Mouse (Mus musculus): Measurements from ENCODE around the gene Hook2.

Gene Hook2

DNA sequence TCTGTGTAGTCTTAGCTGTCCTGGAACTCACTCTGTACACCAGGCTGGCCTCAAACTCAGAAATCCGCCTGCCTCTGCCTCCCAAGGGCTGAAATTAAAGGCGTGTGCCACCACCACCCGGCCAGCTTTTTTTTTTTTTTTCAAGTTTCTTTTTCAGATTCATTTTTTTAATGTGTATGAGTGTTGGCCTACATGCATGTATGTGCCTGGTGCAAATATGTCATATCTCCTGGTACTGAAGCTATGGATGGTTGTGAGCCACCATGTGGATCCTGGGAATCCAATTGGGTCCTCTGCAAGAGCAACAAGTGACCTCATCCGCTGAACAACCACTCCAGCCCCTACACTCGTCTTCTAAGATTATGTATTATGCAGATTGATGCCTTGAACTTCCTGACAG is 3.0 kb upstream of the Hook2 start:
- no peak for DNase-seq (ENCODE audit: low read depth)

DNA sequence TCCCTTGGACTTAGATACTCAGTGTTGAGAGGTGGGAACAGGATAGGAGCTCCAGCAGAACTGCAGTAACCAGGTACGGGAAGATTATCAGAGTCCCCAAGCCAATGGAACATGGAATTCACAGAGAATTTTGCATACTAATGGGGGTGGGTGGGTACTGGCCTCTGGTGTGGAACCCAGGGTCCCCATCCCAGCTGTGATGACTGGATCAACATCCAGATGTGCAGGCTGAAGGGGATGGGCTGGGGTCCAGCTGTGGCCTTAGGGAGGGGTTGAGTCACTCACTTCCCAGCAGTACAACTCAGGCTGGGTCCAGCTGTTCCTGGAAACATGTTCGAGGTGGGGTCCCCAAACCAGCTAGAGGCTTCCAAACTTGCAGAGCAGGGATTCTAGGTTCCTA is 2.5 kb upstream of the Hook2 start:
- no peak for DNase-seq (ENCODE audit: low read depth)

DNA sequence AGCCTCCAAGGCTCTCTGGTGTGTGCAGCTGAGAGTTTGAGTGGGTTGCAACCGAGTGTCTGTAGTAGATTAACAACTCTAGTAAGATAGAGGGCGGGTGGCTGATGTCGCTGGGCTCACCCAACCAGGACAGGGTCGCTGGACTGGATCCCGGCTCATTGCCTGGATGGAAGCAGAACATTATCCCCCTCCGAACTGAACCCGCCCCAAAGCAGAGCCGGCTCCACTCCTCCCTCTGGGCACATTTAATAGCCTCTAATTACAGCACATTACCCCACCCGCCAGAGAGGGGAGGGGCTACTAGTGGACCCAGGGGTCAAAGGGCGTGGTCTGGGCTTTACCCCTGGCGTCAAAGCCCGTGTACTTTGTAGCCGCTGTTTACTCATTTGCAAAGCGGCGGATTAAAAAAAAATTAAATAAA is 1.1 kb upstream of the Hook2 start:
- DNase-seq (ENCODE audit: low read depth): no peak

DNA sequence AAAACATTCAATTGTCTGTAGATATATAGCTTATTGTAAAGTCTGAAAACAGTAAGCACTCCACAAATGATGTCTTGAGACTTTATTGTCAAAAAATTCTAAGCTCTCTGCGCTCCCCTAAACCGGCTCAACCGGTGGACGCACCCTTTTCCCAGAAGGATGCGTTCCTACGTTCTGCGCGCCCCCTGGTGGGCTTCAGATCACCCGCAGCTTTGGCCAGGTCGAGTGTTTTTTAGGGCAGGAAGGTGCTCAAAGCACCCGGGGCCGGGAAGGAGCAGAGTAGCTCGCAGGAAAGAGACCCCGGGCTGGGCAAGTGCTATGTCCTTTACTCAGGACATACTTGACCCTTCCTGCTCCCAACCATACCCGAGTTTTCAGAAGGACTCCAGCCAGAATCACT is 593 bp upstream of the Hook2 start:
- DNase-seq (ENCODE audit: low read depth): peak; percentile 92

DNA sequence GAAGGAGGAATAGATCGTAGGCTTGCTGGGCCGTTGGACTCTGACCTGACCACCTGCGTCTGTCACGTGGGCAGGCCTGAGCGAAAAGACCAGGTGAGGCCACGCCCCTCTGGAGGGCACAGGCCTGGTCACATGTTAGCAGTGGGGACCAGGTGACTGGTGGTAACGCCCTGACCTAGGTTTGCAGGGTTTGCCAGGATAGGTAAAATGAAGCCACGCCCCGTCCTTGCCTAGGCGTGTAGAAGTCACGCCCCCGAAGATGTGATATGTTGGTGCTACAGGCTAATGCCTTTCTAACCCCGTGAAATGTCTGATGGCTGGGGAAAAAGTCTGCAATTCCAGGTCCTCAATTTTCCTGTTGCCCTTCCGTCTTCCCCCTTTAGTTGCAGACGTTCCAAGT is 433 bp downstream of the Hook2 start:
- DNase-seq (ENCODE audit: low read depth): no peak

DNA sequence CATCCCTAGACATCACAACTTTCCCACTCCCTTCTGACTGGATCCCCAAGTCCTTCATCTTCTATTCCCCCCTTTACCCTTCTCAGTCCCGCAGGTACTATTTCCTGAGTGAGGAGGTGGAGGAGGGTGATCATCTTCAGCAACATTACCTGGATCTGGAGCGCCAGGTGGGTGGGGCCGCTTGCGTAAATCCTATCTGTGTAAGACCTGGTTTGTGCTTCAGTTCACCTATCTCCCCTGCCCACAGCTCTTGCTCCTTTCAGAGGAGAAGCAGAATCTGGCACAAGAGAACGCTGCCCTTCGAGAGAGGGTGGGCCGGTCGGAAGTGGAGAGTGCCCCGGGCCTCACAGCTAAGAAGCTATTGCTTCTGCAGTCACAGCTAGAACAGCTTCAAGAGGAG is 4.0 kb downstream of the Hook2 start:
- no peak for DNase-seq (ENCODE audit: low read depth)

DNA sequence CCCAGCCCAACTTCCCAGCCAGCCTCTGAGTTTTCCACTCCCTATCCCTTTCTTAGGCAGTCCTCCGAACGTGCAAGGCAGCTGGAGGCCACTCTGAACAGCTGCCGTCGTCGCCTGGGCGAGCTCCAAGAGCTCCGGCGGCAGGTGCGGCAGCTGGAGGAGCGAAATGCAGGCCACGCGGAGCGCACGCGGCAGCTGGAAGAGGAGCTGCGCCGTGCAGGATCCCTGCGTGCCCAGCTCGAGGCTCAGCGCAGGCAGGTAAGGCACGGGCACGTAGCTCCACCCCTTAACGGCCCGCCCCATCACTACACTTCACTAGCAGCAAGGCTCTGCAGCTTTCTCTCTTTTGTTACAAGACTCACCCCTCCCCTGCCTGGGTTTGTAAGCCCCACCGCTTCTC is 5.3 kb downstream of the Hook2 start:
- DNase-seq (ENCODE audit: low read depth): no peak

DNA sequence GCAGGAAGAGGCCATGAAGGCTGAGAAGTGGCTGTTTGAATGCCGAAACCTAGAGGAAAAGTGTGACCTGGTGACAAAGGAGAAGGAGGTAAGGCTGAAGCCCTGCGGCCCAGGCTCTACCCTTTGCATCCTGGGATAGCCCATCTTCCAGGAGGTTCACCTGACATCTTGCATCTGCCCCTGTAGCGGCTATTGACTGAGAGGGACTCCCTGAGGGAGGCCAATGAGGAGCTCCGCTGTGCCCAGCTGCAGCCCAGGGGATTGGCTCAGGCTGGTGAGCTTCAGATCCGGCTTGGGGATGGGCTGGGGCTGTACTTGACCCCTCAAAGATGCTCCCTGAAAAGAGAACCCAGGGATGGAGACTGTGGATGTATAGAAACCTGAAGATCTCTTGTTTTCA is 6.6 kb downstream of the Hook2 start:
- DNase-seq (ENCODE audit: low read depth): no peak

DNA sequence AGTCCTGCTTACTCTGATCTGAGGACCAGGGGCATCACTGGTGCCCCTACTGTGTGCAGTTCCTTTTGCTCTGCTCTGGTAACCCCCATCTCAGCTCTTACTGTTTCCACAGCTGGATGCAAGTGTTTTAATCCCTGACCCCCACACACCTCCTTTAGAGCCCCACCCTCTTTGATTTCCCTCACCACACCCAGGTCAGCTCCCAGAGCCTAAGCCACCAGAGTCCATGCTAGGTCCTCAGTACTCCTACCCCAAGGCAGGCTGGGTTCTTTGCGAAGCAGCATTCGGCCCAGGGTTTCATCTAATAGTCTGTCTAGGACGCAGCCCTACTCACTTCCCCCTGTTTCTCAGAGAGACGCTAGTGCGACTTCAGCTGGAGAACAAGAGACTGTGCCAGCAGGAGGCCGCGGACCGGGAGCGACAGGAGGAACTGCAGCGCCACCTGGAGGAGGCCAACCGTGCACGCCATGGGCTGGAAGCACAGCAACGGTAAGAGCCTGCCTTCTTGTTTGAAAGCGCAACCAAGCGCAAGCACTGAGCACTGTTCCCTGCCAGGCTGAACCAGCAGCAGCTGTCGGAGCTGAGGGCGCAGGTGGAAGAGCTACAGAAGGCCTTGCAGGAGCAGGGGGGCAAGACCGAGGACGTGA is 7.4 kb downstream of the Hook2 start:
- DNase-seq (ENCODE audit: low read depth): peak; percentile 94

DNA sequence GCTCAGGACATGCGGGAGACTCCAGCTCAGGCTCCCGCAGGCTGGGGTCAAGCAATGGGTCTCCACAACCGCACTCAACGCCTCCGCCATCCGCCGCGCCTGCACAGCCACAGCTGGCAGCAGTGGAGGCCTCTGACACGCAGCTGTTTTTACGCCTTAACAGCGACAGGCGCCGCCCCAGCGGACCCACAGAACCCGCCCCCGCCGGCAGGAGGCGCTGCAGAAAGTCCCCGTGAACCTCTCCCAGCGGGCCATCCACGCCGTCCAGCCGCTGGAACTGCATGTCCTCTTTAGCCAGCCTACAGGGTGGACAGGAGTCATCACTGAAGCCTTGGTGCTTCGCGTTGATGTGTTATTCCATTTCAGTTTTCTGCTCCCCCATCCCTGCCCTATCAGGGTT is 17.3 kb downstream of the Hook2 start:
- peak; percentile 62 for DNase-seq (ENCODE audit: low read depth)

DNA sequence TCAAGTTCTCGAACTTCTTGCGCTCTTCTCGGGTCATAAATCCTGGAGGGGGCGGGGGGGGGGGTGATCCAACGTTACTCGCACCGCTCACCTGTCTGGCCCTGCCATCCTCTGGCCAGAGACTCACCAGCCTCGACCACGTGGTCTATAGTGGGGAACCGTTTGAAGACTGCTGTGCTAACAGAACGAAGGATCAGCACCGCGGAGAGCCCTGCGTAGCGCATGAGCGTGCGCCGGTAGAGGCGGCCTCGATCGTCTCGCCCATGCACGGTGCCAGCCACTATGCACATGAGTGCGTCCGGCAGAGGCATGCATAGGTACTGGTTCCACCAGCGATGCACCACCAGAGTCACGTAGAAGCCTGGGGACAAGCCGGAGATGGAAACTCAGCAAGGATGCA is 20.8 kb downstream of the Hook2 start:
- no peak for DNase-seq (ENCODE audit: low read depth)

DNA sequence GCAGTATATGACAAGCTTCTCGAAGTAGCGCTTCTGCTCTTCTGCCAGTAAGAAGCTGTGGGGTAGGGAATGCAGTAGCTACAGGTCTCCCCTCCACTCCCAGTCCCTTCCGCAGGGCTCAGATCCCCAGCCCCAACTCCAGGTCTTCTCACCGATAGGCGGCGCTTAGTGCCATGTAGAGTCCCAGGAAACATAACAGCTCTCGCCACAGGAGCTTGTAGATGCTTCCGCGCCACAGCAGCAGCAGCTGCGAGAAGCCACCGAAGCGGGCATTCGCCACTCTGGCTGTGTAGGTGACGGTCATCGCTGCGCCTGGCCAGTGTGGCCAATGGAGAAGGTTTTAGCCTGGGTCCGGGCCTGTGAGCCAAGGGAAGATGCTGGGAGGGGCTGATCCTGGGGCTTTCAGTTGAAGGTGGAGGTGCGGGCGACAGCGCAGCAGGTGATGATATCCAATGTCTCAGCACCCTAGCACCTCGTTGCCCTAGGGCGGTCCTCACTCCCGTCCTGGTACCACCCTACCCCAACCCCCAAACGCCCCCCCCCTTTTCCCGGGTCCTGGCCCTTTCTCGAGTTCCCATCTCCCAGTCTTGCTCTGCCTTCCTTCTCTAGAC is 22.9 kb downstream of the Hook2 start:
- DNase-seq (ENCODE audit: low read depth): peak; percentile 90

DNA sequence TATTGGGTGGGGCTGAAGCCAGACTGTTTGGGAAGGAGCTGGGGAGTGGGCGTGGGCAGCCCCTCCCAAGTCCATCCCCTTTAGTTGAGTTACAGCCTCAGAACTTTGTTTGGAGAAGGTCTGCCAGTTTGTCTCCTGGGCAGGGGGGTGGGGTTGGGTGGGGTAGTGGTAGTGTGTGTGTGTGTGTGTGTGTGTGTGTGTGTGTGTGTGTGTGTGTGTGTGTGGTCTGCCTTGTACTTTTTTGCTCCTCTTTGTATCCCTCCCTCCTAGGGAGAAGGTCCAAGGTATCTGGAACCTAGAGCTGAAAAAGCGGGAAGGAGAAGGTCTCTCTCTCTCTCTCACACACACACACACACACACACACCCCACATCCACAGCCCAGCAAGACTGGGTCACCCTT is 24.0 kb downstream of the Hook2 start, which contains the start of gene Best2:
Gene Best2 (minus strand): TSS at position 101 of the 400 bp plus-strand sequence.
- DNase-seq (ENCODE audit: low read depth): no peak

DNA sequence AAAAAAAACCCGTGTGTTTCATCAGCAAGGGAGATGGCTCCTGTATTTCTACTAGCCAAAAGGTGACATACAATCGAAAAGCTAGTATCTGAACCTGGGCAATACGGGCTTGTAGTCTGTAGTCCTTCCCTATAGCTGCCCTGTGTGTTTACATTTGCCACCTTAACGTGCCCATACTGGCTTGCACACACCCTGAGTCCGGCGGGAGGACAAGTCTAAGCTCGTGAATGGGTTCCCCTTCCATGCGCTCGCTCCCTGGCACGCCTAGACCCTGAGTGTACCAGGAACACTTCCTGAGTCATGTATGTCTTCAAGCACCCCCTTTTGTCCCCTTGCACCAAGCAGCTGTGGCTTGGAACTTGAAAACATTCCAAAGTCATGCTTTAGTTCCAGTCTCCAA is 26.3 kb downstream of the Hook2 start:
- no peak for DNase-seq (ENCODE audit: low read depth)

DNA sequence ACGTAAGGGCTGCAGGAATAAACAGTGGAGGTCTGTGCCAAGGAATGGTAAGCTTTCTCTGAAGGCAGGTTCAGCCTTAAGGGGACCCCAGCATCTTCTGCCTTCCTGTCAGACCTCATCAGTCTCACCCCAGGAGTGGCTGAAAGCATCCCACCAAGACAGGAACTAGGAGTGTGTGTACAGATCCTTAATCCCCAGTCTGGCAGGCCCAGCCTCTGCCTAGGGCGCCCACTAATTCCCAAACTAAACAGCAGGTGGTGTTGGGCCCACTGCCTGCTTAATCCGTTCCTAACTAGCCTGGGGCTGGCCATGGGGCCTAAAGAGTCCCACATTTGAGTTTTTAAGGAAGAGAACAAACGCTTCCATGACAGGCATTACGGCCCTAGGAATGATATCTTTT is 26.8 kb downstream of the Hook2 start:
- no peak for DNase-seq (ENCODE audit: low read depth)

DNA sequence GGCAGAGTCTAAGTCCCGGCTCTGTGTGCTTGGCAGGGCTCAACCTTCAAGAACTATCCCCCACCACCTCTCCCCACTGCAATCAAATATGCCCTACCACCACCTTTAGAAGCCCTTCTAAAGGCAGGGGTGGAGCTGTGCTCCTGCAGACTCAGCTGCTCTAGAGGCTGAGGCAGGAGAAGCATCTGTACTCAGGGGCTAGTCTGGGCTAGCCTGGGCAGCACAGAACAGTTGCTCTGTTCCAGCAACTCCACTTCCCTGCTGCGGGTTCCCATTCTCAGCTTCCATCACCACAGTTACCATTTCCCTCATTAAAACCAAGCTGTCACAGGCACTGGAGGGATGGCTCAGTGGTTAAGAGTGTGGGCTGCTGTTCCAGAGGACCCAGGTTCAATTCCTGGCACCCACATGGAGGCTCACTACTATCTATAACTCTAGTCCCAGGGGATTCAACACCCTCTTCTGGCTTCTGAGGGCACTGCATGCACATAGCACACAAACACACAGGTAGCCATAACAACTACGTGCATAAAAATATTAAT is 31.2 kb downstream of the Hook2 start:
- no peak for DNase-seq (ENCODE audit: low read depth)

DNA sequence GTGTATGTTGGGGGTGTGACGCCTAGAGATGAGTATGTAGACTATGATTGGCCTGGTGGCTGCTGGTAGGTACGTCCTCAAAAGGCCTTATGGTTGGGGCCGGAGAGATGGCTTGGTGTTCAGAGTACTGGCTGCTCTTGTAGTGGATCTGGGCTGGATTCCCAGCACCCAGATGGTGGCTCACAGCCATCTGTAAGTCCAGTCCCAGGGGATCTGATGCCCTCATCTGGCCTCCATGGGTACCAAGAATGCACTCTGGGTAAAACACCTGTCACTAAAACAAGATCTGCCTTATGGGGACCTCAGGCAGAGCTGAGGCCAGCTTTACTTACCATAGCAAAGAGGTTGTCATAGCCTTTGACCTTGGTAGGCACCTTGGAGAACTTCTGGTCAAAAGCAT is 33.4 kb downstream of the Hook2 start:
- DNase-seq (ENCODE audit: low read depth): no peak

DNA sequence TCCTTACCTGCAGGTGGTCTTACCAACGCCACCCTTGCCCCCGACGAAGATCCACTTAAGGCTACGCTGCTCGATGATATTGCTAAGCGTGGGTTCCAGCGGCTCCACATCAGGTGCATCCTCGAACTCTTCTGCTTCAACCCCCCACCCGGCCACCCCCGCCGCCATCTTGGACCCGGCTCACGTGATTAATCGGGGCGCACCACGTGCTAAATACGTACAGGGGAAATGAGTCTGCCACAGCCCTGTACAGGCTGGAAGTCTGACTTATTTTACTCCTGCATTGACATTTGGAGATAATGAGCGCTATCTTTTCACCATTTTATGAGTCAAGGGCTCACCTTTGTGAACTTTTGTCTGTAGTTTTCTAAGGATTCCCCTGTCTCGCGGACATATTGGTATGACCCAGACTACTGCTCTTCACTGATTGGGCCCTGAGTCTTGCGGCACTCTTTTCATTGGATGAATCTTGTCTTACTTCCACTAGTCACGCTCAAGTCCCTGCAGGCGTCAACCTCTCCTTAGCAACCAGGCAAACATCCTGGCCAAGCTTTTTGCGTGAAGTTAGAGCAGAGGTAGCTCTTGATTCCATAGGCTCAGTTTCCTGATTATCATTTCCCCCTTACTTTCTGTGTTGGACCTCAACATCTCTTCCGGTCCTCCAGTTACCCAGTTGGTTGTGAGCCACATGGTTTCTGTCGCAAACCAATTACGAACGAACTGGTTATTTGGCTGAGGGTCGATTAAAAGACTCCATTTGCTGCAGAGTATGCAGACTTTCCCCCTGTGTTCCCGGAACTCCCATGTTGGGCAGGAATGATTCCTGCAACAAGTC is 34.9 kb downstream of the Hook2 start, which contains the start of gene Asna1:
Gene Asna1 (minus strand): TSS at position 184 of the 835 bp plus-strand sequence.
- DNase-seq (ENCODE audit: low read depth): peak; percentile 97

DNA sequence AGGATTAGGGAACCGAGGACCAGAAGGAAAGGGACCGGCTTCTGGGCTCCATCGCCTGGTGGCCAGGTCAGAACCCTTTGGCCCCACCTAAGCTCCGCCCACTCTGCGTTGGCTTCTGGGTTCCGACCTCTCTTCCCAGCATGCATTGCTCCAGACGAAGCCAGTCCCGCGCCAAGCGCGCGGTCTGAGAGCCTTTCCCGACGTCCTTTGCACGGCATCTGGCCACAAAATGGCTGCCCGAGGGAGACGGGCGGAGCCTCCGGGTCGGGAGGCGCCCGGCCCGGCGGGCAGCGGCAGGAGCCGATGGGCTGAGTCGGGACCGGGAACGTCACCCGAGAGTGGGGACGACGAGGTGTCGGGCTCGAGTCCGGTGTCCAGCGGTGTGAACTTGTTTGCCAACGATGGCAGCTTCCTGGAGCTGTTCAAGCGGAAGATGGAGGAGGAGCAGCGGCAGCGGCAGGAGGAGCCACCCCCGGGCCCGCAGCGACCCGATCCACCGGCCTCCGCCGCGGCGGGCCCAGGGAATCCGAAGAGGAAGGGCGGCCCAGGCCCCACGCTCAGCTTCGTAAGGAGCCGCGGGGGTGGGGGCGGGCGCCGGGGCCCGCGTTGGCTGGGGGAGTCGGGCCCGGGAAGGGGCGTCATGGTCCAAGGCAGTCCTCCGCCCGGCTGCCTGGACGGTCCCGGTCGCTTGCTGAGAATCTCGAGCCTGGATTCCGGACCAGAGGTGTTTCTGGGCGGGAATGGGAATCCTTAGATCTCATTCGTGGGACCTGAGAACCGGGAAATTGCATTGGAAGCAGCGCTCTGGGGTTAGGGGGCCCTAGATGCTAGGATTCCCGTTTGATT is 36.5 kb downstream of the Hook2 start, which contains the start of gene Trir:
Gene Trir (plus strand): TSS at position 154 of the 846 bp plus-strand sequence.
- peak; percentile 93 for DNase-seq (ENCODE audit: low read depth)

DNA sequence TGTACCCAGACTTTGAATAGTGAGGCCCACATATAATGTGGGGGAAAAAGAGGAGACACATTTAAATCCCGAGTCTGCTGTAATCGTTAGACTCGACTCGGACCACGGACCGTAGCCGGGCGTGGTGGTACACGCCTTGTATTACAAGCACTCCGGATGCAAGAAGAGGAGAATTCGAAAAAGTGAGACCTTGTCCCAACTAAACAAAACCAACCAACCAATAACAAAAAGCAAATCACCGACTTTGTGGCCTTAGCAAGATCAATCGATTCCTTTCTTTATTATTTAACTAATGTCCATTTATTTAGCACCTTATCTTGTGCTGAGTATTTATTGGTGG is 37.1 kb downstream of the Hook2 start:
- DNase-seq (ENCODE audit: low read depth): no peak

DNA sequence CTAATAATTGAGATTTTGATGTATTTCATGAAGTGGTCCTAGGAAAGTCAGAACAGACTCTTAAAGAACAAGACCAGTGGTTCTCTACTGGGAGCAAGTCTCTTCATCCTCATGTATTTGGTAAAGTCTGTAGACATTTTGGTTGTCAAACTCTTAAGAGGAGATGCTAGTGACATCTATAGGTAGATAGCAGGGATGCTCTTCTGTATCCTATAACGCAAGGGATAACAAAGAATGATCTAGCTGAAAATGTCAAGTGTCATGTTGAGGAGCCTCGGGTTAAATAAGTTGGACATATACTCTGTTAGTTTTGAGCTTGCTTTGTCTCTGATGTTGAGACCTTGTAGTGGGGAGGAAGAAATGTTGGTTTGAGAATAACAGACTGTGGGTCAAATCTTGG is 37.5 kb downstream of the Hook2 start:
- DNase-seq (ENCODE audit: low read depth): peak; percentile 47

DNA sequence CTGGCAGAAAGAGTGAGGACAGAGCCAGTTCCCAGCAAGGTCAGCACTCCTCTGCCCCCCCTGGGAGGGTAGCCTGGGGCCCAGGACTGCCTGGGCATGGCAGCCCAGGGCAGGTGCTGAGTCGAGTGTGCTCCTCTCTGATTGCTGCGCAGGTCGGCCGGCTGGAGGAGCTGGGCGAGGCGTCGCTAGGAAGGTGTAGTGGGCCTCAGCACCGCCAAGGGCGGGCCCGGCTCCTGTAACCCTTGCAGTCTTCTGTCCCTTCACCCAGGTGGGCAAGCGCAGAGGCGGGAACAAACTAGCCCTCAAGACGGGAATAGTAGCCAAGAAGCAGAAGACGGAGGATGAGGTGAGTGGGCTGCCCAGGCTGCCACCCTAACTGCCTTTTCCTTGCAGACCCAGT is 38.9 kb downstream of the Hook2 start:
- no peak for DNase-seq (ENCODE audit: low read depth)
